Mouse (Mus musculus) kidney, embryonic 15.5 days (tissue): Measurements from ENCODE around the gene Chrna5. TPM values are rescaled to one million over a fixed set of nuclear protein-coding genes. Genes with fewer than 3 reads are reported as not detected.
A peak's percentile ranks its signal among the peaks of the same experiment; 100 is the strongest.
"Not testable (repeated sequence)": the region's sequence is repeated elsewhere in the genome, so short reads cannot be mapped to it uniquely, and the experiment has no call there.

Experiments used
- ATAC-seq: fragments of 200-750 bp; cut with Nextera tagmentation; replicated peaks from 2 replicates; pipeline ENCODE4 v1.8.0; 2017; ENCODE audit warnings: moderate TSS enrichment; ENCODE audit not compliant: low FRiP score
- H3K27ac ChIP-seq: fragments of 300-500 bp; sonication (generic); 2 replicates; pipeline ENCODE4 v1.5.1; 2015; ENCODE audit warnings: mild to moderate bottlenecking, inconsistent platforms
- H3K27me3 ChIP-seq: fragments of 300-500 bp; sonication (generic); 2 replicates; pipeline ENCODE4 v1.6.1; 2015; ENCODE audit warnings: inconsistent platforms
- H3K36me3 ChIP-seq: fragments of 300-500 bp; sonication (generic); 2 replicates; pipeline ENCODE4 v1.6.1; 2015; ENCODE audit warnings: inconsistent platforms
- H3K4me1 ChIP-seq: fragments of 300-500 bp; sonication (generic); 2 replicates; pipeline ENCODE4 v1.6.1; 2015; ENCODE audit warnings: inconsistent platforms
- H3K4me2 ChIP-seq: fragments of 300-500 bp; sonication (generic); 2 replicates; pipeline ENCODE4 v1.6.1; 2015; ENCODE audit warnings: moderate library complexity, mild to moderate bottlenecking, inconsistent platforms
- H3K4me3 ChIP-seq: fragments of 300-500 bp; sonication (generic); replicated peaks from 2 replicates; pipeline ENCODE4 v1.5.1; 2015; ENCODE audit warnings: mild to moderate bottlenecking, inconsistent platforms
- H3K9ac ChIP-seq: fragments of 300-500 bp; sonication (generic); 2 replicates; pipeline ENCODE4 v1.6.1; 2015; ENCODE audit warnings: mild to moderate bottlenecking, inconsistent platforms
- H3K9me3 ChIP-seq: fragments of 300-500 bp; sonication (generic); replicated peaks from 2 replicates; pipeline ENCODE4 v1.6.1; 2016; ENCODE audit warnings: inconsistent platforms
- WGBS: fragments of 180-500 bp; shearing (Covaris S2); methylation state at CpG from one replicate; pipeline ENCODE4 v1.1.7; 2015; ENCODE audit warnings: mixed read lengths; 5-methylcytosine and 5-hydroxymethylcytosine counted together
- polyA plus RNA-seq: library from polyadenylated mRNA; unstranded; fragments of >200 nt; fragmentation: Nextera tagmentation; extraction: Ambion mirVana; gene quantifications from 2 replicates; pipeline ENCODE4 v1.2.1, GENCODE M21; 2015

Chrna5 gene
- polyA plus RNA-seq, result 1.0 and 1.1 TPM in 2 replicates

GRCm38 (mm10) chr9:54980674-54981073, at the start of gene Chrna5:
Gene Chrna5 (plus strand): TSS chr9:54980880.
- Histone ChIP-seq H3K27ac (no peak within 1 kb of the TSS), H3K4me1 (peaks cover 19% of the 10 kb centered on the region), H3K9ac (peak within 1 kb of the TSS; percentile 43), H3K4me3 (peak within 1 kb of the TSS; percentile 60), H3K4me2 (peak within 1 kb of the TSS; percentile 96), H3K36me3 (no peaks in the 10 kb centered on the region), H3K27me3 (peaks cover 65% of the 10 kb centered on the region), H3K9me3 (no peaks in the 10 kb centered on the region)
- no peak for ATAC-seq
- WGBS, result 74% methylated on average over 8 of the region's 8 CpGs

- no peak for ATAC-seq
- H3K4me1 ChIP-seq, result no peaks in the 10 kb centered on the region
- no peaks in the 10 kb centered on the region for H3K9me3 ChIP-seq
- 9% methylated on average over 1 of the region's 1 CpGs for WGBS
- H3K27me3 ChIP-seq, result no peaks in the 10 kb centered on the region
- H3K27ac ChIP-seq, result no peak overlapping the region
- no peak overlapping the region for H3K4me2 ChIP-seq
- H3K36me3 ChIP-seq, result no peaks in the 10 kb centered on the region
- no peak overlapping the region for H3K4me3 ChIP-seq
- H3K9ac ChIP-seq, result no peak overlapping the region
Measured at GRCm38 (mm10) chr9:54931765-54932164, 48.9 kb upstream of the Chrna5 start.

- WGBS, result 68% methylated on average over 2 of the region's 2 CpGs
- H3K9ac ChIP-seq, result no peak overlapping the region
- H3K27ac ChIP-seq, result no peak overlapping the region
- no peaks in the 10 kb centered on the region for H3K27me3 ChIP-seq
- H3K9me3 ChIP-seq, result no peaks in the 10 kb centered on the region
- H3K36me3 ChIP-seq, result no peaks in the 10 kb centered on the region
- H3K4me3 ChIP-seq, result no peak overlapping the region
- no peak overlapping the region for H3K4me2 ChIP-seq
- ATAC-seq, result peak; percentile 60; the same call in 1 of the 2 replicates
- no peaks in the 10 kb centered on the region for H3K4me1 ChIP-seq
Measured at GRCm38 (mm10) chr9:54932379-54932778, 48.3 kb upstream of the Chrna5 start.

GRCm38 (mm10) chr9:54942071-54942470, 38.6 kb upstream of the Chrna5 start:
- no peak overlapping the region for H3K4me2 ChIP-seq
- no peaks in the 10 kb centered on the region for H3K9me3 ChIP-seq
- no peaks in the 10 kb centered on the region for H3K36me3 ChIP-seq
- H3K4me3 ChIP-seq, result no peak overlapping the region
- H3K27me3 ChIP-seq, result no peaks in the 10 kb centered on the region
- no peaks in the 10 kb centered on the region for H3K4me1 ChIP-seq
- H3K27ac ChIP-seq, result no peak overlapping the region
- WGBS, result 92% methylated on average over 4 of the region's 4 CpGs
- H3K9ac ChIP-seq, result no peak overlapping the region
- ATAC-seq, result no peak

GRCm38 (mm10) chr9:54944467-54944866, 36.2 kb upstream of the Chrna5 start:
- no peak overlapping the region for H3K27ac ChIP-seq
- 70% methylated on average over 2 of the region's 2 CpGs for WGBS
- H3K27me3 ChIP-seq, result no peaks in the 10 kb centered on the region
- H3K4me3 ChIP-seq, result no peak overlapping the region
- no peaks in the 10 kb centered on the region for H3K4me1 ChIP-seq
- H3K9me3 ChIP-seq, result no peaks in the 10 kb centered on the region
- H3K4me2 ChIP-seq, result no peak overlapping the region
- no peaks in the 10 kb centered on the region for H3K36me3 ChIP-seq
- no peak overlapping the region for H3K9ac ChIP-seq
- no peak for ATAC-seq

GRCm38 (mm10) chr9:54946256-54946655, 34.4 kb upstream of the Chrna5 start:
- Histone ChIP-seq H3K4me1 (peaks cover under 1% of the 10 kb centered on the region; the same call in 1 of the 2 replicates), H3K4me3 (no peak overlapping the region), H3K9me3 (no peaks in the 10 kb centered on the region), H3K4me2 (no peak overlapping the region), H3K27ac (no peak overlapping the region), H3K27me3 (no peaks in the 10 kb centered on the region), H3K9ac (no peak overlapping the region), H3K36me3 (no peaks in the 10 kb centered on the region)
- WGBS, result 72% methylated on average over 16 of the region's 16 CpGs
- ATAC-seq, result no peak

GRCm38 (mm10) chr9:54949465-54949864, 31.2 kb upstream of the Chrna5 start:
- Histone ChIP-seq H3K27ac (no peak overlapping the region), H3K36me3 (peaks cover 22% of the 10 kb centered on the region), H3K9me3 (no peaks in the 10 kb centered on the region), H3K4me1 (peaks cover 13% of the 10 kb centered on the region), H3K27me3 (no peaks in the 10 kb centered on the region), H3K9ac (no peak overlapping the region), H3K4me2 (no peak overlapping the region), H3K4me3 (no peak overlapping the region)
- ATAC-seq, result no peak

- WGBS, result 41% methylated on average over 8 of the region's 8 CpGs
- peaks cover 13% of the 10 kb centered on the region for H3K4me1 ChIP-seq
- H3K36me3 ChIP-seq, result peaks cover 28% of the 10 kb centered on the region
- ATAC-seq, result 0 out of 2 replicates have a peak, but pooled peaks have one; percentile 7
- H3K4me2 ChIP-seq, result peak overlapping the region; percentile 77
- H3K9me3 ChIP-seq, H3K27me3 ChIP-seq: not testable (repeated sequence)
- peak overlapping the region; percentile 19; the same call in 1 of the 2 replicates for H3K9ac ChIP-seq
- H3K4me3 ChIP-seq, result peak overlapping the region; percentile 95
- H3K27ac ChIP-seq, result peak overlapping the region; percentile 98
Measured at GRCm38 (mm10) chr9:54950162-54950561, 30.5 kb upstream of the Chrna5 start.

GRCm38 (mm10) chr9:54950575-54951321, 29.9 kb upstream of the Chrna5 start, which contains the start of the genes Psma4 and AY074887:
Gene Psma4 (plus strand): TSS chr9:54950790.
Gene AY074887 (minus strand): TSS chr9:54950998.
- H3K36me3 ChIP-seq, result peaks cover 34% of the 10 kb centered on the region
- no peaks in the 10 kb centered on the region for H3K27me3 ChIP-seq
- H3K9me3 ChIP-seq, result no peaks in the 10 kb centered on the region
- peaks cover 15% of the 10 kb centered on the region for H3K4me1 ChIP-seq
- H3K4me3 ChIP-seq, result peak within 1 kb of the TSS; percentile 95
- ATAC-seq, result peak; percentile 100
- WGBS, result under 1% methylated on average over 65 of the region's 65 CpGs
- H3K4me2 ChIP-seq, result peak within 1 kb of the TSS; percentile 77
- H3K9ac ChIP-seq, result peak within 1 kb of the TSS; percentile 90
- peak within 1 kb of the TSS; percentile 98 for H3K27ac ChIP-seq

- H3K9me3 ChIP-seq, result no peaks in the 10 kb centered on the region
- H3K9ac ChIP-seq, result no peak overlapping the region
- no peak overlapping the region for H3K4me2 ChIP-seq
- no peak for ATAC-seq
- WGBS, result 91% methylated on average over 4 of the region's 4 CpGs
- no peaks in the 10 kb centered on the region for H3K4me1 ChIP-seq
- peaks cover 39% of the 10 kb centered on the region for H3K36me3 ChIP-seq
- H3K27me3 ChIP-seq, result no peaks in the 10 kb centered on the region
- no peak overlapping the region for H3K4me3 ChIP-seq
- no peak overlapping the region for H3K27ac ChIP-seq
Measured at GRCm38 (mm10) chr9:54961059-54961458, 19.6 kb upstream of the Chrna5 start.

- H3K4me3 ChIP-seq, result no peak overlapping the region
- H3K4me2 ChIP-seq, result no peak overlapping the region
- H3K9me3 ChIP-seq, result no peaks in the 10 kb centered on the region
- H3K27ac ChIP-seq, result no peak overlapping the region
- no peak overlapping the region for H3K9ac ChIP-seq
- H3K4me1 ChIP-seq, result no peaks in the 10 kb centered on the region
- H3K27me3 ChIP-seq, result no peaks in the 10 kb centered on the region
- H3K36me3 ChIP-seq, result peaks cover 15% of the 10 kb centered on the region
- no peak for ATAC-seq
Measured at GRCm38 (mm10) chr9:54963669-54964068, 17.0 kb upstream of the Chrna5 start.

- Histone ChIP-seq H3K4me1 (no peaks in the 10 kb centered on the region), H3K27me3 (no peaks in the 10 kb centered on the region), H3K36me3 (no peaks in the 10 kb centered on the region), H3K27ac (no peak overlapping the region), H3K9me3 (no peaks in the 10 kb centered on the region), H3K4me3 (no peak overlapping the region), H3K4me2 (no peak overlapping the region), H3K9ac (no peak overlapping the region)
- 70% methylated on average over 8 of the region's 8 CpGs for WGBS
- ATAC-seq, result no peak
Measured at GRCm38 (mm10) chr9:54969972-54970637, 10.6 kb upstream of the Chrna5 start.
